Mouse (Mus musculus) frontal cortex, adult (tissue): ENCODE measurements around the gene Riiad1.

ENCODE experiments used
- ATAC-seq: cut with Nextera tagmentation; 2 replicates; pipeline ENCODE4 v1.9.2; 2017; ENCODE audit warnings: mild to moderate bottlenecking, moderate library complexity, mixed read lengths; ENCODE audit not compliant: low TSS enrichment

Gene Riiad1

DNA sequence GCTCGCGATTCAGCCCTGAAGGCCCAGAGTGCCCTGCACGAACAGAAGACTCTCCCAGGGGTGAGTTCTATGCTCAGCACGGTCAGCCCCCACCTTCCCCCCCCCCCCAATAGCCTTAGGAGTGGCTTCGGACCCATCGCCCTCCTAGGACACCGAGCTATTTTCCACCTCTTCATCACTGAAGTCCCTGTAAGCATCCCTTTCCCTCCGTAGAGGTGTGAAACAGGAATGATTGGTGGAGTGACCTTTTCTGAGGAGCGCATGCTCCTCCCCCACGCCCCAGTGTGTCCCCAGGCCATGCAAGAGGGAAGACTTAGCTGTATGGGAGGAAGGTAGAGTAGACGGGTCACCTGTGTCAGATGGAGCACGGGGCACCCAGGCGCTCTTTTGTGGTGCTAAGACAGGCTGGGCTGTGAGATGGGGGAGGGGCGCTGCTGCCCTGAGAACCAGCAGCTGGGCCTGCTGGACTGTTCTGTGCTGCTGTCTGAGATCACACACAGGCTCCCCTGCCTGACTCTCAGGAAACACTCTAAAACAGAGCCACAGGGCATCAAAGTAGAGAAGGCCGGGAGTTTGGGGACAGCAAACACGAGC lies at the start of gene Riiad1:
Riiad1 (minus strand) TSS at position 51 of the 594 bp plus-strand sequence.
- ATAC-seq = no peak

DNA sequence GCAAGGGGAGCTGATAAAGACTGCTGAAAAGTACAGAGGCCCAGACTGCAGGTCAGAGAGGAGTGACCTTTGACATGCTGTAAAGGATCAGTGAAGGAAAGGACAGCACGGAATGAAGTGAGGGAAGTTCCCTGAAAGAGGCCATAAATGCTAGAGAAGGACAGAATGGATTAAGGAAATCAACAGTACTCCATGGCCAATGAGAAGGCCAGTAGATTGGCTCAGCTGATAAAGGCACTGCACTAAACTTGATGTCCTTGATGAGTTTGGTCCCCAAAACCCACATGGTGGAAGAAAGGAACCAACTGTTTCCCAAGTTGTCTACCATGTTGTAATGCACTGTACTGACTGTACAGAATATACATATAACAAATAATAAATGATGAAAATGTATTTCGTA lies 46.6 kb upstream of the Riiad1 start:
- ATAC-seq = no peak

DNA sequence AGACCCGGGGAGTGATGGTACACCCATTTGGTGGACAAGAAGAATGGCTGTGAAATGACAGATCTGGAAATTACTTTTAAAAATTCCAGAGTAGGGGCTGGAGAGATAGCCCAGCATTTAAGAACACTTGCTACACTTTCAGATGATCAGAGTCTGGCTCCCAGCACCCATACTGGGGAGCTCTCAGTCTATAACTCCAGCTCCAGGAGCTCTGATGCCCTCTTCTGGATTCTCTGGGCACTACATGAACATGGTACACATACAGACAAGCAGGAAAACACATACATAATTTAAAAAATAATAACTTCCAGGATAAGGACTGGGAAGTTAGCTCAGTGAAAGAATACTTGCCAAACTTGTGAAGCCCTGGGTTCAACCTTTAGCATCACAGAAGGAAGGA lies 26.5 kb upstream of the Riiad1 start:
- no peak for ATAC-seq

DNA sequence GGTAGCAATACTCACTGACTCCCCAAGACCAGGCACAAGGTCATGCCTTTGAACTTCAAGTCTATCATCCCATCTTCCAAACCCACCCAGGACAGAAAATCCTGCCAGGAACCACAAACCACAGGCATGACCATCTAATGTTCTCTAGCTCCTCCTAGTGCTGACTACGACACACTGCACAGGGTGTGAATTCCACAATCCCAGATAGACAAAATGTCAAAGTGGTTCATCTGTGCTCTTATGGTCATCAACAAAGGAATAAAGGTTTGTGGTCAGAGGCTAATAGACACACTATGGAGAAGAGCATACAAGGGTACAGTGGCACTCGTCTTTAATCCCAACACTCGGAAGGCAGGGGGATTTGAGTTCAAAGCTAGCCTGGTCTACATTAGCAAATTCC lies 22.1 kb upstream of the Riiad1 start:
- ATAC-seq = peak; percentile 76

DNA sequence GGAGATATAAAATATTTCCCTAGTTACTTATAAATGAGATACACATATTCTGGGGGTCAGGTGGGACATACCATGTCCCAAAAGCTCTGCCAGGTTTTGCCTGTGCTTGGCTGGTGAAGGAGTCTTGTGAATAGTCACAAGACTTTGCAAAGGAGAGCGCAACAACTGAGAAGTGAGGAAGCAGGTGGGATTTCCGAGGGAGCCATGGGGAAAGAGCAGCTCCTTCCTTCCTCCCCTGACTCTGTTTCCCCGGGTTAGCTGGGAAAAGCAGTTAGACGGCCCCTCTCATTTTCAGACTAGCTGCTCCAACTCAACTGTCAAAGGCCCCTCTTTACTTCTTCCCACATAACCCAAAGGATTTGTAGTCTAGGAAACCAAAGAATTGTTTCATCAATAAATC lies 17.0 kb upstream of the Riiad1 start:
- no peak for ATAC-seq

DNA sequence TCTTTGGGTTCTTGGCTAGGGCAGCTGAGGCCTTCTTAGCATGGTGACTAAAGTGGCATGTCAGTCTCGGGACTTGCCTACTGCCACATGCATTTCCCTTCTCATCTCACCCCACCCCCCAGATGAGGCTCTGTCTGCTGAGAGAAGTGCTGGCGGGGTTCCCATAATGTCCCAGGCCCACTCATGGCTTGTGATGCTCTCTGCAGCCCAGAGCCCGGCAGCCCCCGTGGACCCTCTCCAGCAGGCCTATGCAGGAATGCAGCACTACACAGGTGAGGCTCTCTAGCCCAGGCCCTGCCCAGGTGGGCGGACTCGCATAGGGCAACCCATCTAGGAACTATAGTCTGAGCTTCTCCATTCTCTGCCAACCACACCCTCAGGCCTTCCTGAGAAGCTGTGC lies 7.4 kb upstream of the Riiad1 start:
- no peak for ATAC-seq

DNA sequence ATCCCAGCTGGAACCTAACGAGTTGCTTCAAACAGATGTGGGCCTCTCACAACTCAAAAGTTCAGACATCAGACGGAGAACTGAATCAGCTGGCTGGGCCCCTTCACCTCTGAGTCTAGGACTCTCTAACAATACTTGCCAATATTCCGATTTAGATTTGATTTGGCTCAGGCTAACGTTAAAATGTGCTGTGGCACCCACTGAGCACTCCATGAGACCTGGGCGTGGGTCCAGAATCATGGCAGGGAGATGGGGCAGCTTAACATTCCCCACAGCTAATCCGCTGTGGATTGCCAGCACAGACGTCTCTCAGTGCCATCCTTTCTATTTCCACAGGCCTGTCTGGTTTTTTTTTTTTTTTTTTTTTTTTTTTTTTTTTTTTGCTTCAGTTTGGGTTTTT lies 5.8 kb upstream of the Riiad1 start:
- ATAC-seq = no peak

DNA sequence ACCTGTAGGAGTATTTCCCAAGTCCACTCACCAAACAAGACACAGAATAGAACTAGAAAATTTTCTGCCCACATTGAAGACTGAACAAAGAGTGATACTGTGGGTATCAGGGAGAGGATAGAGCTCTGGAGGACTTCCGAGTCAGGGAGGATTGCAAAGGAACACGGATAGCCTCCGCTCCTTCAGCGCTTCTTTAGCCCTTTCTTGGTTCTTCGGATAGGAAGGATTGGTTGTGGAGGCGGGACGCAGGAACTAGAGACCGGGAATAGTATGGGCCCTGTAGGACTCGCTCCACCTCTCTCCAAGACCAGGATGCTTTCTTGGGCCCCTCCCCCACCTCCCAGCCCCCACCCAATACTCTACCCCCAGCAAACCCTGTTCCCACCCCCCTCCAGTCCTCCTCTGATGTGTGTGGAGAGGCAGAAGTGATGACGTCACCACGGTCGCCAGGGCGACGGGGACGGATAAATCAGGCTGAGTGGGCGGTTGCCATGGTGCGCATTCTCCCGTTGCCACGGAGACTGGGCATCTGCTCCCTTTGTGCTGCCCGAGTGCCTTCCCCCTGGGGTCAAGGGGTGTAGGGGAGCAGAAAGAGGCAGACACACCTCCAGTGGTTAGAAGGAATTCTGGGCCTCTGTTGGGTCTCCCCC lies 3.8 kb upstream of the Riiad1 start:
- ATAC-seq = peak; percentile 51

DNA sequence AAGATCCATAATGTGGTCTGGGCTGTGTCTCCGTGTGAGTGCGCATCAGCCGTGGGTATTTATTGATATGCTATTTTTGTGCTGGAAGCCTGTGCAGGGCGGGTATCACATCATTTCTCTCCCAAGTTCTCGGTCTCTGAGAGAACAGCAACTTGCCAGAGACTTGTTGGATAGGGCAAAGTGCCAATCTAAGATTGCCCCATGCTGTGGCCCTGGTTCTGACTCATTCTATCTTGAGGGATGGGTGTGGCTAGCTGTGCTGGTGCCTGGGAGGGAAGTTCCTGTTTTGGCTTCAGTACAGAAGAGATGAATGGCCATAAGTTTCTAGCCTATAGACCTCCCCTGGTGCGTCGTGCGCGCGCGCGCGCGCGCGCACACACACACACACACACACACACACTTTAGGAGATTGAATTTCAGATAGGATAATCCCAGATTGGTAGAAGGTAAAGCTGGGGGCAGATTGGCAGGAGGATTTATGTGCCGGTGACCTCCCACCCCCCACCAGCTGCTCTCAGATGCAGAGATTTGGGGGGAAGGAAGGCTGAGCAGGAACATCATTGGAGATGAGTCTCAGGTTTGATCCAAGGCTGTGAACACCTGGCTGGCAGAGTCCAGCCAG lies 2.7 kb upstream of the Riiad1 start:
- no peak for ATAC-seq

DNA sequence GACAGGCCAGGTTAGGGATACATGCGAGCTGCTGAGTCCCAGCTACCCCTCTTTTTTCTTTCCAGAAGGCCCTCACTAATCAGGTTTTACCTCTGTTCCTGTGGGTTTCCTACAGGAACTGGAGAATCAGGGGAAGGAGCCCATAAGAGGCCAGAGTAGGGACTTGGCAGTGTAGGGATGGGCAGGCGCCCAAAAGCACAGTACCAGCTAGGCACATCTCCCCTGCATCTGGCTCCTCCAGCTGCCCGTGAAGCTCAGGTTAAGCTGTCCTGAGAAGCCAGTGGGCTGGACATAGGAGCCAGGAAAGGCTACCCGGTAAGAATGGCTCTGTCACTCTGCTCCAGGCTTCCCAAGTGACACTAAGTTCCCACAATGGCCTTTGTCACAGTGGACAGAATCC lies 1.3 kb upstream of the Riiad1 start:
- no peak for ATAC-seq

DNA sequence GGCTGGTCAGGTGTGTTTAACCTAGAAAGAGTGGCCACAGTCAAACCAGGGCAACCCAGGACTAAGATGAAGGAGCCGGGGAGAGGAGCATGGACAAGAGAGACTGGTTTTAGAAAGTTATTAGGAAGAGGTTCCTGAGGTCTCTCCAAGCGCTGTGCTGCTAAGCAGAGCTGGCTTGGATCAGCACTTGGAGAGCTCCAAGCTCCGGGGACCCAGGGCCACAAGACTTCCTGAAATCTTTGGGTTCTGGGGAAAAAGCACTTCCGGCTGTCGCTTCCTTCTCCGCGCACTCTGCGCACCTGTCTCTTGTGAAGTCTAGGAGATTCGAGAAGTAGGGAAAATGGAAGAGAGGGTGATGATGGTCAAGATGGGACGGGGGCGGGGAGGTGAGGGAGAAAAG lies 577 bp downstream of the Riiad1 start:
- no peak for ATAC-seq

DNA sequence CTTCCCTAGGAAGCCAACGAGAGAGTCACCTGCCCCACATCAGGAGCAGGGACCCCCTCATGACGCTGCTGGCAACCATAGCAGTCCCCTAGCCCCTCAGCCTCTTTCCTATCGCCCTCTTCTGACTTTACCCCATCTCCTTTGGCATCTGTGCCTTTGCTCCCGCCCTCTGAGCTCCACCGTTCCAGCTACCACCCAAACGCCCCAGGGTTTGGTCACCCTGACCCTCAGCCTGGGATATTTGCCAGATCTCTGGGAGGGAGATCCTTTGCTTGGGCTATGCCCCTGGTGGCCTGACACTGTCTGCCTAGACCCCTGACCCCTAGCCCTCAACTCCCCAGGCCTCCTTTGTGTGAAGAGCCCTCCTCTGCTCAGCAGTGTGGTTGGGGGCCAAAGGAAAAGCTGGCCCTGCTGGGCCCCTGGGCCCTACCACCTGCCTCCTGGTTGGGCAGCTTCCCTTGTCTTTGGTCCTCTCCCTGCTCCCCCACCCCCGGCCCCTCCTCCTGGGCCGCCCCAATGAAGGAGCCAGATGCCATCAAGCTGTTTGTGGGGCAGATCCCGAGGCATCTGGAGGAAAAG lies 1.5 kb downstream of the Riiad1 start:
- ATAC-seq = no peak

DNA sequence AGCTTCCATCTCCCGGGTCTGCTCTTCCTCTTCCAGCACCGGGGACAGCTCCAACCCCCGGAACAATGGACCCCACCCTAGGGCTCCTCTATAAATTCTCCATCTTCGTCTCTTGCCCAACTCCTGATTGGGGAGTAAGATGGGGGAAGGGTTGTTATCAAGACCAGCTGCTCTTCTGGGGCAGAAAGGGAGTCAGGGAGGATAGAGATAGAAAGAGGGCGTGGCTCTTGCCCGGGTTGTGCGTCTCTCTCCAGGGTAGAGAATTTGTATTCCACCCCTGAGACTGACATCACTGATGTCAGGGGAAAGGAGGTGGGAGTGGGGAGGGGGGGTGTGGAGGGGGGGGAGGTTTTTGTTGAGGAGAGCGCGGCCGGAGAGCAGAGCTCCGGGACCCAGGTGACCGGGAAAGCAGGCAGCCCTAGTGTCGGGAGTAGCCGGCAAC lies 2.1 kb downstream of the Riiad1 start, which contains the start of gene Celf3:
Celf3 (plus strand) TSS at position 315 of the 442 bp plus-strand sequence.
- peak; percentile 58 for ATAC-seq

DNA sequence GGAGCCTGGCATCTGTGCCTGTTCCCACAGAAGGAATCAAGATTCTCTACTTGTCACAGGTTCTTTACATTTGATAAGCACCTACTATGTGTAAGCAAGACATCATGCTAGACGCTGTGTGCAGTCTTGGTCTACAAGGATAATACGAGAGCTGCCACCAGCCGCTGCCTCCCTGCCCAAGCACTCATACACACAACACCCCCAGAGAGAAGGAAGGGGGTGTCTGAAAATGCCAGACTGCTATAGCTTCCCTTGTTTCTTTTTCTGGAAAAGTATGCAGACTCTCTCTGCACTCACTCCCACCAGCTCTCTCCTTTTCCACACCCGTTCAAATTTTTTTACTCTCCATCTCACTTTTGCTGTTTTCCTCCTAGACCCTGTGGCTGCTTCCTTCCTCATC lies 2.7 kb downstream of the Riiad1 start:
- peak; percentile 62 for ATAC-seq

DNA sequence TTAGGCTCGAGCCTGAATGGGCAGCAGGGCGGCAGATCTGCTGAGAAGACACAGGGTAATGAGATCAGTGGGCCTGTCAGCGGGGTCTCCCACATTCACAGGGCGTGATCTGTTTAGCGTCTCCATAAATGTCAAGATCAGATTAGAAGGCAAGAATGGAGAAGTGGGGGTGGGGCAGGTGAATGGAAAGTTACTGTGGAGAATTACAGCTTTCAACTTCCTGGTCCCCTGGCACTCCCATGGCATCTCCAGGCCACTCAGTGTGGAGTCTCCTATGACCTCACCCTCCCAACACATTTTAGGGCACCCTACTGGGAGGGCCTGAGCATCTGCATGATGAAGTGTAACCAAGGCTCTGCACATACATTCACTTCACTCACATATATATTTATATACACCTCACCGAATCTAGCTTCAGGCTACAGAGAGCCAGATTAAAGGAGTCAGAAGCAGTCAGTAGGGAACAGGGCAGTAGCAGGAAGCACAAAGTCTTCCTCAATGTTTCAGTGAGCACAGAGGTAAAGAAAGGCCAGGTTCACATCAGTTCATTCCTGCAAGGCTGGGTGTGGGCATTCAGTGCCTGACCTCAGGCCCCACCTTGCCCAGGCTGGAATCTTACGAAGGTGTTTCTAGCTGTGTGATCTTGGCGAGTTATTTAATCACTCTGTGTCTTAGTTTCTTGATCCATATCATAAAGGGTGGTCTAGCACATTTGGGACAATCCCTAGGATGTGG lies 3.7 kb downstream of the Riiad1 start:
- no peak for ATAC-seq

DNA sequence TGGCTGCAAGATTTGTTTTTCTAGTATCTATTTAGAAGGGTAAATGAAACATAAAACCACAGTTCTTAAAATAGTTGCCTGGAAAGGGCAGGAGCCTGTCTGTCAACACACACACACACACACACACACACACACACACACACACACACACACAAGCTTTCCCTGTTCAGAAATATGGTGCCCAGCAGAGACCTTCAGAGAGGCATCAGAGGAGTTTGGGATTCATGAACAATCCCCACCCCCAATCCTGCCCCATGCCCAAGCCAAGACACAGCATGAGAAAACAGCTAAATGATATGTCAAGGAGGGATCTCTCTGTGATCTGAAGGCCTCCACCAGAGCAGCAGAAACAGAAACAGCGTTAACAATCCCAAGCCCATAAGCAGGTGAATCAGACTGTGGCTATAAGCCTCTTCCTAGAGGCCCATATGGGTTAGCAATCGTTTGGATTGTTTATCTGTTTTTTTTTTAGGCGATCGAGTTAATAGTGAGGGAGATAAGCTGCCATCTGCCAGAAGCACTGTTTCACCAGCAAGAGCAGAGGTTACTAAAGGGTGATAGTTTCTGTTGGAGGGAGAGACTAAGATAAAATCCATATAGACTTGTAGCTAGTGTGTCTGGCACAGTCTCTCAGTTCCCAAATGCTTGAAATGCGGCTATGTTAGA lies 6.4 kb downstream of the Riiad1 start:
- ATAC-seq = no peak

DNA sequence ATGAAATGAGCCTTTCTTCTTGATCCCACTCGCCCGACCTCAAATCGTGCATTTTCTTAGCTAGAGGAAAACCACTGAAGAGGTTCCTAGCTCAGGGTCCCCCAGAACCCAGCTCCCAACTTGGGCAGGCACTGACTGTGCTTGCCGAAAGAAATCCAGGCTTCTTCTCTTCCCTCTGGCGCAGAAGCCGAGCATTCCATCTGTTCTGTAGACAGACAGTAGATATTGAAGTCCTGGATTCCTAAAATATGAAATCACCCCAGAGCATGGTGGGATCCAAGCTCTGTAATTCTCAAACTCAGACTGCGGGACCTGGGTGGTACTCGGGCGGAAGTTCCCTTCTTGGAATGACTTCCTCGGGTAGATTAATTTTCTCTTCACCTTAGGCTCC lies 7.0 kb downstream of the Riiad1 start:
- ATAC-seq = peak; percentile 21; the same call in 1 of the 2 replicates

DNA sequence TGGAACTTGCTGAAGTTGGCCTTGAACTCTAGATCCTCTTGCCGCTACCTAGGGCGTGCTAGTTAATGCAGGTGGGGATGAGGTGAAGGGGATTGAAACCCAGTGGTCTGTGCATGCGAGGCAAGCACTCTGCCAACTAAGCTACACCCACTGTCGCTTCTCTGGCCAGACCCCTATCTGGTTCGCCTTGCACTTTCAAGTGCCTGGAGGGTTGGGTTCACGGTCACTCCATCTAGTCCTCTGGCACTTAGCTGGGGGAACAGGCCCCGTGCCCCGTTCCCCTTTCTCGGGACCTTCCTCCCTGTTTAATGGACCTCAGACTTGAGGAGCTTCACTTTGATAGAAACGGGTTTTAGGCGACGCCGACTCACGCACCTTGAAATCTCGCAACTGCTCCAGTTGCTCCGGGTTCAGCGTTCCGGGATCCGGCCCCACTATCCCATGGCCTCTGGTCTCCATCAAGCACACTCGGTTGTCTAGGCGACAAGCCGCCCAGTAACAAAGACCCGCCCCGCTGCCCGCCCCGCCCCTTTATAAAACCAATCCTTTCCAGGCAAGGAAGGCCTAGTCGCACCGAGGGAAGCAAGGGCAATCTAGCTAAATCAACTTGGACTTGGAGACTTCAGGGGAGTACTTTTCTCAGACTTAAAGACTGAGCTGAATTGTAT lies 7.6 kb downstream of the Riiad1 start:
- ATAC-seq = peak; percentile 26

DNA sequence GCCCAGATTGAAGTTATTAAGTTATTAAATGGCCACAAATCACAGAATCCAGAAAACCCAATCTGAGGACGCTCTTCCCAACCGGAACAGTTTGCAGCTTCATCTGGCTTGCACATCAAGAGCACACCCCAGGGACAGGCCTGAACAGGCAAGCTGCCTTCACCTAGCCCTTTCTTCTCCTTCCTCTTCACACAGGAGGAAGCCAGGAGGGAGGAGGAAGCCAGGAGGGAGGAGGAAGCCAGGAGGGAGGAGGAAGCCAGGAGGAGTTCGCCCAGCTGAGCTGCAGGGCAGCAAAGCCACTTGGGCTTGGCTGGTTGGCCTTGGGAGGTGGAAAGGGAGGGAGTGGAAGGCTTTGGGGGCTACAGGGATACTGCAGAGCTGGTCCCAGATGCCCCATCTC lies 11.2 kb downstream of the Riiad1 start:
- ATAC-seq = no peak

DNA sequence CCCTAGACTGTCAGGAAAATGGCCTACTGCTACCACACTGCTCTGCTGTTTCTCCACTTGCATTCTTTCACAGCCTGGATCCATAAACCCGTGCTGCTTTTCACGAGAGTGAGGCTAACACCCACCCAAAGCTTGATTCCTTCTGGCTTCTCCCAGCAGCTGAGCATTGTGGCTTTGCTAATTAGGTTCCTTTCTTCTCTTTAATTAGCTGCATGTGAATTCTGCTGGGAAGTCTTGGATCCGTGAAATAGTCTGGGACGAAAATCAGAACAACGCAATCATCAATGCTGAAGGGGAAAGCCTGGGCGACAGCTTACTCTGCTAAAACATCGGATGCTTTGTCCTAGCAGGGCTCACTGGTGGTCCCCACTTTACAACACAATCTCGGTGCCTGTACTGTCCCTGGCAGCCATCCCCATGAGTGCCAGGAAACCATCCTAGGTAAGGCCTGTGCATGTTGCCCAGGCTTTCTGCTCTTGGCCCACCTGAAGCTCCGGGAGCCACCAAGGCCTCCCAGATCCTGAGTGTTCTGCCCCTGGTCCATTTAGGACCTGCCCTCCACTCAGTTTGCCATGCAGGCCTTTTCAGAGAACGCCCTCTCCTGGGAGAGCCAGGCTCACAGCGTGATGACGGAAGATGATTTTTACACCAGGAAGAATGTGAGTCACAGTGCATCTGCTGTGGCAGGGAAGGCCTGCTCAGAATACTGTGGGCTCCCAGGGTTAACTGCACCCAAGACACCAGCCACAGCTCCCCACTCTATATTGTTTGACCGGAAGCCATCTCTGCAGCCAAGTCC lies 14.3 kb downstream of the Riiad1 start:
- ATAC-seq = peak; percentile 86
